Mouse (Mus musculus): ENCODE measurements around the gene Olfr223.
A peak's percentile ranks its signal among the peaks of the same experiment; 100 is the strongest.
"Not testable (repeated sequence)": the region's sequence is repeated elsewhere in the genome, so short reads cannot be mapped to it uniquely, and the experiment has no call there.

Olfr223 gene

GRCm38 (mm10) chr11:59593189-59593588, at the start of gene Olfr223:
TSS of gene Olfr223 (minus strand) at chr11:59593289.
- DNase-seq (ENCODE audit: low spot score) = no peak

GRCm38 (mm10) chr11:59642420-59642819, 49.3 kb upstream of the Olfr223 start:
- no peak for DNase-seq (ENCODE audit: low spot score)

- DNase-seq (ENCODE audit: low spot score) = no peak
Measured at GRCm38 (mm10) chr11:59641227-59641626, 48.1 kb upstream of the Olfr223 start.

- DNase-seq (ENCODE audit: low spot score) = no peak
Measured at GRCm38 (mm10) chr11:59639957-59640643, 47.0 kb upstream of the Olfr223 start.

GRCm38 (mm10) chr11:59636695-59637414, 43.8 kb upstream of the Olfr223 start:
- no peak for DNase-seq (ENCODE audit: low spot score)

- DNase-seq (ENCODE audit: low spot score) = no peak
Measured at GRCm38 (mm10) chr11:59635821-59636694, 43.0 kb upstream of the Olfr223 start.

- DNase-seq (ENCODE audit: low spot score) = peak; percentile 28
Measured at GRCm38 (mm10) chr11:59635251-59635795, 42.2 kb upstream of the Olfr223 start.

- DNase-seq (ENCODE audit: low spot score) = peak; percentile 47
Measured at GRCm38 (mm10) chr11:59634001-59634660, 41.0 kb upstream of the Olfr223 start.

GRCm38 (mm10) chr11:59633037-59633436, 39.9 kb upstream of the Olfr223 start:
- peak; percentile 46 for DNase-seq (ENCODE audit: low spot score)

GRCm38 (mm10) chr11:59631980-59632379, 38.9 kb upstream of the Olfr223 start:
- DNase-seq (ENCODE audit: low spot score) = no peak

GRCm38 (mm10) chr11:59629871-59630270, 36.8 kb upstream of the Olfr223 start:
- no peak for DNase-seq (ENCODE audit: low spot score)

- no peak for DNase-seq (ENCODE audit: low spot score)
Measured at GRCm38 (mm10) chr11:59628177-59628576, 35.1 kb upstream of the Olfr223 start.

- no peak for DNase-seq (ENCODE audit: low spot score)
Measured at GRCm38 (mm10) chr11:59626192-59626591, 33.1 kb upstream of the Olfr223 start.

GRCm38 (mm10) chr11:59624017-59624630, 31.0 kb upstream of the Olfr223 start:
- no peak for DNase-seq (ENCODE audit: low spot score)

GRCm38 (mm10) chr11:59622214-59622613, 29.1 kb upstream of the Olfr223 start:
- DNase-seq (ENCODE audit: low spot score) = no peak

- DNase-seq (ENCODE audit: low spot score) = not testable (repeated sequence)
Measured at GRCm38 (mm10) chr11:59616986-59617385, 23.9 kb upstream of the Olfr223 start.

GRCm38 (mm10) chr11:59614120-59614519, 21.0 kb upstream of the Olfr223 start:
- peak; percentile 30 for DNase-seq (ENCODE audit: low spot score)

GRCm38 (mm10) chr11:59611646-59612045, 18.6 kb upstream of the Olfr223 start:
- no peak for DNase-seq (ENCODE audit: low spot score)

GRCm38 (mm10) chr11:59602287-59602686, 9.2 kb upstream of the Olfr223 start:
- DNase-seq (ENCODE audit: low spot score) = no peak

GRCm38 (mm10) chr11:59600872-59601271, 7.8 kb upstream of the Olfr223 start:
- DNase-seq (ENCODE audit: low spot score) = peak; percentile 18

GRCm38 (mm10) chr11:59599211-59599610, 6.1 kb upstream of the Olfr223 start:
- no peak for DNase-seq (ENCODE audit: low spot score)
